Mouse (Mus musculus) megakaryocyte-erythroid progenitor cell, adult 5 weeks (primary cell): ENCODE measurements around the gene Rrm2. TPM values are rescaled to one million over a fixed set of nuclear protein-coding genes. Genes with fewer than 3 reads are reported as not detected.

Experiments used
- polyA plus RNA-seq: library from polyadenylated mRNA; stranded (reverse); fragments of >175 nt; gene quantifications from 2 replicates; pipeline ENCODE4 v1.2.3, GENCODE M21; 2012

Gene Rrm2
- 134 and 205 TPM in 2 replicates for polyA plus RNA-seq

GRCm38 (mm10) chr12:24707954-24708823, at the start of gene Rrm2:
Gene Rrm2 (plus strand): TSS chr12:24708241.

GRCm38 (mm10) chr12:24681286-24682023, 26.6 kb upstream of the Rrm2 start, which contains the start of gene Cys1:
Gene Cys1 (minus strand): TSS chr12:24681813.

Other genes starting within 250 kb of the Rrm2 start
- gene Taf1b, start 209.9 kb upstream of the Rrm2 start, polyA plus RNA-seq, result 2.4 and 3.5 TPM in 2 replicates
- gene Grhl1, start 136.0 kb upstream of the Rrm2 start, polyA plus RNA-seq, result 0.22 and 0.32 TPM in 2 replicates
- gene Klf11, start 57.0 kb upstream of the Rrm2 start, polyA plus RNA-seq, result 78.3 and 90.3 TPM in 2 replicates
- not detected in 2 replicates for gene Cys1, start 26.4 kb upstream of the Rrm2 start, polyA plus RNA-seq
- 1.1 and 1.3 TPM in 2 replicates for gene Mboat2, start 122.6 kb downstream of the Rrm2 start, polyA plus RNA-seq